Mouse (Mus musculus): ENCODE results near the gene Gramd1a. TPM values are rescaled to one million over a fixed set of nuclear protein-coding genes. Genes with fewer than 3 reads are reported as not detected.

Gene Gramd1a
- total RNA-seq (2023; ENCODE audit: inconsistent age): 241 to 263 TPM (median 254 TPM) in 4 replicates

GRCm38 (mm10) chr7:31155296-31156033 is at the start of gene Gramd1a:
Gene Gramd1a, minus strand, starts transcription at chr7:31155896.

GRCm38 (mm10) chr7:31126851-31127724 is 28.6 kb downstream of the Gramd1a start, which contains the start of gene Scn1b:
Gene Scn1b, minus strand, starts transcription at chr7:31127003.

GRCm38 (mm10) chr7:31115182-31115581 is 40.5 kb downstream of the Gramd1a start, which contains the start of gene Hpn:
Gene Hpn, minus strand, starts transcription at chr7:31115290.

Other genes with a start within 250 kb of the Gramd1a start
- gene Mag, start 241.0 kb downstream of the Gramd1a start, total RNA-seq (2023; ENCODE audit: inconsistent age): 0.21 to 0.26 TPM in 2 of 4 replicates, not detected in the others
- gene Hamp2, start 231.2 kb downstream of the Gramd1a start, total RNA-seq (2023; ENCODE audit: inconsistent age): not detected in 4 replicates
- not detected in 4 replicates for gene Hamp, start 211.9 kb downstream of the Gramd1a start, total RNA-seq (2023; ENCODE audit: inconsistent age)
- 124 to 171 TPM (median 156 TPM) in 4 replicates for gene Usf2, start 199.1 kb downstream of the Gramd1a start, total RNA-seq (2023; ENCODE audit: inconsistent age)
- gene Lsr, start 182.4 kb downstream of the Gramd1a start, total RNA-seq (2023; ENCODE audit: inconsistent age): 1.6 to 2.2 TPM (median 1.9 TPM) in 4 replicates
- 0.35 TPM in 1 of 4 replicates, not detected in the others for gene Fam187b, start 182.1 kb downstream of the Gramd1a start, total RNA-seq (2023; ENCODE audit: inconsistent age)
- 102 to 124 TPM (median 116 TPM) in 4 replicates for gene Fxyd5, start 113.4 kb downstream of the Gramd1a start, total RNA-seq (2023; ENCODE audit: inconsistent age)
- not detected in 4 replicates for gene Fxyd7, start 104.4 kb downstream of the Gramd1a start, total RNA-seq (2023; ENCODE audit: inconsistent age)
- gene Fxyd1, start 98.7 kb downstream of the Gramd1a start, total RNA-seq (2023; ENCODE audit: inconsistent age): not detected in 4 replicates
- not detected in 4 replicates for gene Lgi4, start 96.6 kb downstream of the Gramd1a start, total RNA-seq (2023; ENCODE audit: inconsistent age)
- gene Fxyd3, start 79.2 kb downstream of the Gramd1a start, total RNA-seq (2023; ENCODE audit: inconsistent age): not detected in 4 replicates
- gene Hpn, start 40.6 kb downstream of the Gramd1a start, total RNA-seq (2023; ENCODE audit: inconsistent age): 0.51 to 2.1 TPM in 2 of 4 replicates, not detected in the others
- gene Scn1b, start 28.9 kb downstream of the Gramd1a start, total RNA-seq (2023; ENCODE audit: inconsistent age): 0.58 to 1.4 TPM (median 0.89 TPM) in 4 replicates
- gene Scgb2b2, start 134.6 kb upstream of the Gramd1a start, total RNA-seq (2023; ENCODE audit: inconsistent age): not detected in 4 replicates
- gene Scgb1b2, start 135.9 kb upstream of the Gramd1a start, total RNA-seq (2023; ENCODE audit: inconsistent age): not detected in 4 replicates
- not detected in 4 replicates for gene Scgb2b3, start 206.2 kb upstream of the Gramd1a start, total RNA-seq (2023; ENCODE audit: inconsistent age)
- gene Scgb1b3, start 219.7 kb upstream of the Gramd1a start, total RNA-seq (2023; ENCODE audit: inconsistent age): not detected in 4 replicates

Data from B cell, adult (primary cell).